29 mouse cellular contexts compared by ENCODE assay signal in genomic region chr14:124040651-124041050, GRCm38 (mm10).
DNase-seq lines count a peak whose midpoint lies in the region; ATAC-seq and TF ChIP-seq lines count a peak whose summit lies in the region.
"Had no signal": no experiment of that assay in that cellular context is flagged by ENCODE, and none has a peak within 500 bp of the region (broad histone marks: within the 10 kb centered on the region; RNA-seq: fewer than 3 reads in every experiment).

No protein-coding gene starts in this region.

- 71% methylated on average over 1 of the region's 1 CpGs for WGBS in forebrain, postnatal 0 days

- intact Hi-C loops in left cerebral cortex, postnatal 4 days (cut with DNase I) = no loop called here
- intact Hi-C loops in left cerebral cortex, postnatal 36 days (cut with DNase I) = no loop called here

- H3K9me3 ChIP-seq in forebrain, postnatal 0 days (ENCODE audit: low read length) = no peaks in the 10 kb centered on the region
- H3K9me3 ChIP-seq: G1E; hindbrain, embryonic 13.5 days; midbrain, embryonic 10.5 days; midbrain, embryonic 15.5 days; neural tube, embryonic 15.5 days had no signal

- no peak overlapping the region for H3K27ac ChIP-seq in forebrain, postnatal 0 days (ENCODE audit: low read depth, low read length)
- H3K27ac ChIP-seq: hindbrain, embryonic 13.5 days; kidney, postnatal 0 days; liver, embryonic 14.5 days; midbrain, embryonic 10.5 days; midbrain, embryonic 15.5 days; neural tube, embryonic 15.5 days had no signal

- no peaks in the 10 kb centered on the region for H3K27me3 ChIP-seq in forebrain, postnatal 0 days (ENCODE audit: insufficient read depth, low read length)
- H3K27me3 ChIP-seq: hindbrain, embryonic 13.5 days; midbrain, embryonic 15.5 days; neural tube, embryonic 15.5 days had no signal

- H3K4me2 ChIP-seq in forebrain, postnatal 0 days (ENCODE audit: low read depth) = no peak overlapping the region
- H3K4me2 ChIP-seq: hindbrain, embryonic 13.5 days; midbrain, embryonic 15.5 days; neural tube, embryonic 15.5 days had no signal

- no peaks in the 10 kb centered on the region for H3K36me3 ChIP-seq in forebrain, postnatal 0 days (ENCODE audit: insufficient read depth)
- H3K36me3 ChIP-seq: G1E; hindbrain, embryonic 13.5 days; midbrain, embryonic 10.5 days; midbrain, embryonic 15.5 days; neural tube, embryonic 15.5 days had no signal

- TF ChIP-seq CTCF in forebrain, postnatal 0 days (IDR thresholded peaks at IDR 0.05; ENCODE audit: low read depth) = no peak

- no peaks in the 10 kb centered on the region for H3K4me1 ChIP-seq in forebrain, postnatal 0 days (ENCODE audit: insufficient read depth)

- H3K9ac ChIP-seq in forebrain, postnatal 0 days = no peak overlapping the region
- H3K9ac ChIP-seq: hindbrain, embryonic 13.5 days; liver, embryonic 14.5 days; midbrain, embryonic 15.5 days; neural tube, embryonic 15.5 days had no signal

- H3K4me3 ChIP-seq in forebrain, postnatal 0 days (ENCODE audit: low read depth, low read length) = no peak overlapping the region
- H3K4me3 ChIP-seq: erythroblast, embryonic 14.5 days; hindbrain, embryonic 13.5 days; midbrain, embryonic 10.5 days; midbrain, embryonic 15.5 days; neural tube, embryonic 15.5 days had no signal

- peak; percentile 13 to 33 for DNase-seq in heart, adult 18-20 months
- DNase-seq in heart, adult 11 months = no peak
- peak; percentile 10 for DNase-seq in left cerebral cortex, postnatal 4 days
- DNase-seq in left cerebral cortex, postnatal 36 days (ENCODE audit: low spot score in 2 of 2) = no peak
- peak; percentile 73 to 74 for DNase-seq in cerebellum, postnatal 10 days
- no peak for DNase-seq in lung, postnatal 4 days
- DNase-seq in adipocyte (ENCODE audit: low spot score) = no peak
- no peak for DNase-seq in forebrain, postnatal 0 days
- DNase-seq: adrenal gland, postnatal 10 days; gastrocnemius, postnatal 10 days; kidney, adult 8-10 months; kidney, postnatal 4 days; layer of hippocampus, postnatal 36 days; liver; lung, adult 2 months; lung, postnatal 14 days; retina, postnatal 1 day; right cerebral cortex, postnatal 14 days; thymus, postnatal 14 days had no signal

- no peak for ATAC-seq in forebrain, postnatal 0 days
- ATAC-seq: forebrain, embryonic 16.5 days; intestine, embryonic 16.5 days; midbrain, embryonic 15.5 days had no signal

Comparison
In these comparisons a context has a peak if more than half of its experiments do, and no peak if none do; other contexts are left out.
1. DNase-seq: peak in heart, adult 18-20 months (2 of 2), left cerebral cortex, postnatal 4 days (single experiment) and cerebellum, postnatal 10 days (2 of 2); none in heart, adult 11 months (single experiment), left cerebral cortex, postnatal 36 days (0 of 2), lung, postnatal 4 days (0 of 2), adipocyte (single experiment) and forebrain, postnatal 0 days (single experiment).